Mouse (Mus musculus) induced T-regulatory cell, adult 2 months (primary cell): ENCODE data around the gene BC048403.

ENCODE experiments used
- DNase-seq: peaks from one replicate; pipeline ENCODE4 v3.0.0-alpha.2; 2012; ENCODE audit warnings: low read depth

The BC048403 gene

DNA sequence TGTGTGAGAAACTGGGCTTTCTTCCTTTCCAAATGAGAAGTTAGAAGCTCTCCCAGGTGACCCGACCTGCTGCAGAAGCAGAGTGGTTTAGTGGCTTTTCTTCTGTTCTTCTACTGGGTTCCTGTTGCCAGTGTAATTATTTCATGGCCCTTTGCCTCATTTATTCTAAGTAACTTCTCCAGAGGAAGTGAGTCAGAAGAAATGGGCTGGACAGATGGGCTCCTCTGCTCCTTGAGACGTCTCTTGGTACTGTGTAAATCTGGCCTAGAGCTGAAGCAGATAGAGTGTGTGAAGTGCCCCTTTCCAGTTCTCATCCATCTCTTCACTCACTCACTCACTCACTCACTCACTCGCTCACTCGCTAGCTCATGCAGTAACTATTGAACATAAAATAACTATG is 16.9 kb downstream of the BC048403 start:
- no peak for DNase-seq

DNA sequence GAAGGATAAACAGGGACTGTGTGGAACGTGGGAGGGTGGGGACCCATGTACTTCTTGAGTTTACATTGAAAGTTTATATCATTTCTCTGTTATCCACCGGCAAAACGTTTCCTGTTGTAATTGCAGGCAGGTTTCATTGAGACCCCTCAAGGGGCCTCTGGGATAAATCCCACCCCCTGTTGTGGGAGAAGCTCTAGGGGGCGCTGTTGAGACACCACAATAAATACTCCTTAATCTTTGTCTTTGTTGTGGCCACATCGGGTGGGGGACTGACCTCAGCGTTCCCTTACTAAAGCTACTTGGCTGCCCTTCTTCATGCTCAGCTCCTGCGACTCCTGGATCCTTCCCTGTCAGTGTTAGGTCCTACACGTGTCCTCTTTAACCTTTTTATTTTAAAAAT is 19.4 kb downstream of the BC048403 start:
- peak; percentile 22 for DNase-seq

DNA sequence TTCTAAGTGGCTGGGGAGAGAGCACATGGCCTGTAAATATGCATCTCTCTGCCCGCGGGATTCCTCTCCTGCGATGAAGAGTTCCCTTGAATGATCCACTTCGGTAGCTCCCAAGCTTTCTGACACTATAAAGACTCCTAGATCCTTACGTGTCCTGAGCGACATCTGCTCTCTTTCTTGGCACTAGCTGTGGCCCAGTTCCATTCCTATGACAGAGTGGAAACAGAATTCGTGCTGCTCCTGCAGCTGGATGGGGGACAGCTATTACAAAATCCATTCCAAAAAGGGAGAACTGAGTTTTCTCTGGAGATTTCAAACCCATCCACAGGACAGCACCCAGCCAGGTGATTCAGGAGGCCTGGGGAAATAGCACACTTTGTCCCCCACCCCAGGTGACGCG is 22.4 kb downstream of the BC048403 start:
- no peak for DNase-seq

DNA sequence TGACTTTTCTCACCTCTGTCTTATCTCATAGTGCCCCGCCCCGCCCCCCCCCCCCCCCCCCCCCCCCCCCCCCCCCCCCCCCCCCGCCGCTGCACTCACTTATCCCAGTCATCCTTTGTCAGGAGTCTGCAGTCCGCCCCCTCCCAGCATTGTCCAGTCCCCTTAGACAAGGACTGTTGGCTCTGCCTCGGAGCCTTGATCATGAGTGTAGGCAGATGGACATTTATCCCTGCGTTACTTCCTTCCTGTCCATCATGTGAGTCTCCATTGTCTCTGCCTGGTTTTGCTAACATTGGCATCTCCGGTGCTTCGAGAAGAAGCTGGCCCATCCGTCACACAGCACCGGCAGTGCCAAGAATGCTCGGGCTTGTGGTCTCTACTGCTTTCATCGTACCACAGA is 23.5 kb downstream of the BC048403 start:
- DNase-seq: no peak

DNA sequence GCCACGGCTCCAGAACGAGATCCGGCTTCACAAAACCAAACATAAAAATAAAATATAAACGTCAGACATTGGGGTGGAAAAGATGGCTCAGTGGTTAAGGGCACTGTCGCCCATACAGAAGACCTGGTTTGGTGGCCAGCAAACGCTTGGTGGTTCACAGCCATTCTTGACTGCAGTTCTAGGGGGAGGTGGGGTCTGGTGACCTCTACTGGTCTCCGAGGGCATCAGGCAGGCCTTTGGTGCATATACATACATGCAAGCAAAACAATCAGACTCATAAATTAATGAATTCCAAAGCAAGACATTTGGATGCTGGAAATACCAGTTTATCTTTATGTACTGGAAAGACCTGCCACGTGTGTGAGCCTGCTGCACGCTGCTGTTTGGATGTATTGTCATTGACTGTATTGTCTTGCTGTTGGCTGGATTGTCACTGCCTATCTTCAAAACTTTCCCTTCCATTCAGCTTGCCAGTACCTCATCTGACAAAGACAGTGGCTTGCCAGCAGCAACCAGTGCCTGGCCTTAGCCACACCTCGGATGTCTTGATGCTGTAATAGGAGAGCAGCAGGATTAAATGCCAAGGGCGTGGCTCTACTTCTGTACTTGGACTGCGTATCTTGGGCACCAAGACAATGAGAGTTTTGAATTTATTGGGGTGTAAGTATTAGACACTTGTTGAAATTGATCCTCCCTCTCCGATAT is 24.9 kb downstream of the BC048403 start:
- no peak for DNase-seq

DNA sequence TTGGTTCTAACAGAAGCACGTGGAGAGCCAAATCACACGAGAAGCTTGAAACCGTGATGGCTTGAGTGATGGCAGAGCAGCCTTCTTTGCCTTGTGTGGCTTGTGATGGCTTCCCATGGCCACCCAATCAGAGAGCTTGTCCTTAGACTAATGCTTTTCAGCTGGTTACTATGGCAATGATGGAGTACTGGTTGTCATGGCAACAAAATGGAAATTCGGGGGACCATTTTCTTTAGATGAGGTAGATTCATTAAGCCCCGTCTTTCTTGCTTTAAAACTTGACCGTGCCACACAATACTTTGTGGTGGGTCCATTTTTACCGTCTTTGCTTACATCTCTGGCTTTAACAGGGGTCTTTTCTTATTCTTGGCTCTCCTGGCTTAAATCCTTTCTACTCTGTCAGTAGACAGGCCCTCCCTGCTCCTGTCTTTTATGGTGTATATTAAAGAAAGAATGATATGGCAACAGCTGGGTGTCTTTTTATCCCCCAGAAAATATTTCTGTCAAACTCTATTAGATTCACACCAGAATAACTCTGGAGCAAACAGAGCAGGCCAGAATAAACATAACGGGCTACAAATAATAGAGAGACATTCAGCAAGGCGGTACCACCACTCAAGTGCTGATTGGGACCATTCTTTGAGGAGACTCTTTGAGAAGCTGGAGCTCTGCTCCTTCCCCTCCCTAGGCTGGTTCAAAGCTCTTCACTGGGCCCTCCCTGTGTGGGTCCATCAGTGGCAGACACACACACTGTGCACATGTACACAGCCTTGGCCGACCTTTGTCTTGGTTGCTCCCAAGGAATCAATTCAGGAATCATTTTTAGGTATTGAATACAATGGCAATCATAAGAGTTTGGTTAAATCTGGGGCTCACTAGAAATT is 25.7 kb downstream of the BC048403 start:
- no peak for DNase-seq

DNA sequence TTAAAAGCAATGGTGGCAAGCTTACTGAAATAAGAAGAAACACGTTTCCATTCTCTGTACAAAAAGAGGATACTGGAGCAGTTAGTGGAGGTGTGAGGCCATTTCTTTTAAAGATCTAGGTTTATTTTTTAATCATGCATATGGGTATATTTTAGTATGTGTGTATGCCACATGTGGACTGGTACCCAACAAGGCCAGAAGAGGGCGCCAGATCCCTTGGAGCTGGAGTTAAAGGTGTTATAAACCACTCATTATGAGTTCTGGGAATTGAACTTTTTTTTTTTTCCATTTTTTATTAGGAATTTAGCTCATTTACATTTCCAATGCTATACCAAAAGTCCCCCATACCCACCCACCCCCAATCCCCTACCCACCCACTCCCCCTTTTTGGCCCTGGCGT is 27.6 kb downstream of the BC048403 start:
- DNase-seq: peak; percentile 44

DNA sequence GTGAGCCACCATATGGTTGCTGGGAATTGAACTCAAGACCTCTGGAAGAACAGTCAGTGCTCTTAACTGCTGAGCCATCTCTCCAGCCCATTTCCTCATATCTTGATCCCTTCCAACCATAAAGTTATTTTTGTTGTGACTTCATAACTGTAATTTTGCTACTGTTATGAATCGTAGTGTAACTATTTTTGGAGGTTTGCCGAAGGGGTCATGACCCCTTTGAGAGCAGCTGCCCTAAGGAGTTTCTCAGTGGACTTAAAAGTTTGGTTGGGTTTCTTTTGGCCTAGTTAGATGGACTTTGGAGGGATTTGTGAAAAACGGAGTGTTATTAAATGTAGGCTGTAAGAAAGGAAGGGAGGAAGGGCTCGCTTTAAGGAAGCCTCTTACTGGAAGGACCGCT is 30.0 kb downstream of the BC048403 start:
- DNase-seq: no peak

DNA sequence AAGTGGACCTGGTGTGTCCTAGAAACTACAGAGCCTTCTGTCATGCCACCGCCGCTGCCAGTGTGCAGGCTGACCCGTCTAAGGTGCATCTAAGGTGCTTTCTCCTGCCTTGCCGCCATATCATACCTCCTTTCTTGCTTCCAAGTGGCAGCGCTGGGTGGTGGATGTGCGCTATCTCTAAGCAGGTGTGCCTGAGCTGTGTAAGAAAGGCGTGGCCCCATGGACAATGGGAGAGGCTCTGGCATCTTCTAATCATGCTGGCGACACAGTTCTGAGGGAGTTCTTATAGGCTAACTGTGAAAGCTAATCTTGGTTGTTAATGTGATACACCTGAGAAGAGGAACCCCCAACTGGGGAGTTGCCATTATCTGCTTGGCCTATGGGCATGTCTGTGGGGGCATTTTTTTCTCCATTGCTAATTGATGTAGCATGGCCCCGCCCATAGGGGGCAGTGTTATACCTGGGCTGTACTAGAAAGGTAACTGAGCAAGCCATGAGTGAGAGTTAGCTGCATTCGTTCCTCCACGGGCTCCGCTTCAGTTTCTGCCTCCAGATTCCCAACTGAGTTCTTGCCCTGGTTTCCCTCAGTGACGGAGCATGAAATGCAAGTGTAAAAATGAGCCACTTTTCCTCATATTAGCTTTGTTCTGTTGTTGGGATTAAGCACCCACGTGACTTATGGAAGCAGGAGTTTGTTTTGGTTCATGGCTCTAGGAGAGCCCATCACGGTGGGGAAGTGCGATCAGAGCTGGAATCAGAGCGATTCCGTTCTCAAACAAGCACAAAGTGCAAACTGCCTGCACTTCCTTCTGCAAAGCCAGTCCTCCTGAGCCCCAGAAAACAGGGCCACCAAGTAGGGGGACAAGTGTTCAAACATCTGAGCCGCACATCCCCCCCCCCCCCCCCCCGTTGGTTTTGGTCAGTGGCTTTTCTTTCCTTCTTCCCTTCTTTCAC is 31.2 kb downstream of the BC048403 start:
- DNase-seq: peak; percentile 50

DNA sequence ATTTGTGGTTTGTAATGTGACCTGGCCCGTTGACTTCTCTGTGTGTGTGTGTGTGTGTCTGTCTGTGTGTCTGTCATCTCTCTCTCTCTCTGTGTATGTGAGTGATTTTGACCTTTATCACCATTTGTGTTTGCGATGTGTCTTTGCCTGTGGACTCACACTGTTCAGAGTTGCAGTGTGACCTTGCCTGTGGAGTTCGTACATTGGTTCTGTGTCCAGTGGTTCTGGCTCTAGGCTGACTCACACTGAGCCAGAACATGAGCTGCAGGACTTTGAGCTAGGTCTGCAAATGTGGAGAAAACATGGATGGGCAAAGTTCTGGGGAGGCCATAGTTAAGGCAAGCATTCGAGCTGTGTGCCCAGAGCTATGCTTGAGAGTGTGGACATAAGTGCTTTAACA is 34.1 kb downstream of the BC048403 start:
- DNase-seq: no peak

DNA sequence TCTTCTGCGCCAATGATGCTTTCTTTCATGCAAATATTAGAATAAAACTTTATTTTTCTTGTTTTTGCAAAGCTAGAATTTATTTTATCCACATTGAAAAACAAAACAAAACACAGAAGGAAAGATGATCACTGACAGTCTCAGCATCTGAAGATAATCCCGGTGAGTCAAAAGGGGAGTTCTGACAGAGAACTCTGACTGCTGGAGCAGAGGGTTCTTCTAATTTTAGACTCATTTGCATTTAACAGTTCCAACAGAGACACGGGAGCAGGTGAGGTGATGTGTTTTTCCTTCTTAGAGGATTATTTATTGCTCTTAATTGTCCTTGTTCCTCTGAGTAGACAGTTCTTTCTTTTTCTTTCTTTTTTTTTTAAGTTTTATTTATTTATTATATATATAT is 36.3 kb downstream of the BC048403 start:
- no peak for DNase-seq

DNA sequence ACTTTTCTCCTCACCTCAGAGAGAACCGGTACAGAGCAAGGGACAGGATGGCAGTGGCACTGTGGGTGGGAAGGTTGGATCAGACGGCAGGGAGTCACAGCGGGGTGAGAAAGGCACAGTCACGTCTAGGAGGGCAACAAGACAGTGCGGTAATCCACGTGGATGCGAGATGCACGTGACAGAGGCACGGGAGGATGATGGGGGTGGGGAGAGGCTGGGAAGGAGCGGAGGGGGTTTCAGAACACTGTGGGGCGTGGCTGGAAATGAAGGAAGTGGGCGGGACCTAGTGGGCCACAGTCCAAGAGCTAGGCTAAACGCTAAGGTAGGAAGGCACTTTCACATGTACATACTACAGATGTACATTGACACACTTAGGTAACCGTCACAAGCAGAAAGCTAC is 41.4 kb downstream of the BC048403 start:
- DNase-seq: peak; percentile 27

DNA sequence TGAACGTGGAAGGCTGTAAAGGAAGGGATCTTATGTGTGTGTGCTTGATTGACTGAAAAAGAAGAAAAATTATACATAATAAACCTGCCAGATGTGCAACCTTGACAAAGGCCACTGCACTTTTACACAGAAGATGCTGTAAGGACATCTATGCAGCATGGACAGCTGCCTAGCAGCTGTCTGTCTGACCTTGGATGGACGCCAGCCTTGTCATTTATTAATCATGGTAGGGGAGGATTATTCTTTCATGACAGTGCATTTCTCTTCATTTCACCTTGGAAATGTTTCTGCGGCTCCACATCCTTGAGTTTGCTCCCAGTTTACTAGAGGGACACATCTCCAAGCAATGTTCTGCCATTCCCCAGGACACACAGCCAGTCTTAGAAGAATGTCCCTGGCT is 48.8 kb downstream of the BC048403 start:
- no peak for DNase-seq

DNA sequence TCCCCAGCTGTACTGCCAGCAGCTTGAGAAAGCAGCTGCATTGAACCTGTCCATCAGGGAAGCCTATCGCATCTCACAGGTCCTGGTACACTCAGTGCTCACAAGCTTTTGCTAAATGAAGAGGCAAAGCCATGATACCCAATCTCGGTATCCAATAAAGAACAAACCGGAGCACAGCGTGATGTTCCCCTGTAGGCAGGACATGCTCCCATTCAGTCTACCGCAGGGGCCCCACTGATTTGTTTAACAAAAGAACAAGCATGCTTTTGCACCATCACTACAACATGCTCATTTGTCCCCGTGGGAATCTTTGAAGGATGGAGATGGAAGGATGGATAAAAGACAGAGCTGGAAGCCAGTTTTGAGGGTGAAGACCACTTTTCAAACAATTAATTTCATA is 50.3 kb downstream of the BC048403 start:
- no peak for DNase-seq

DNA sequence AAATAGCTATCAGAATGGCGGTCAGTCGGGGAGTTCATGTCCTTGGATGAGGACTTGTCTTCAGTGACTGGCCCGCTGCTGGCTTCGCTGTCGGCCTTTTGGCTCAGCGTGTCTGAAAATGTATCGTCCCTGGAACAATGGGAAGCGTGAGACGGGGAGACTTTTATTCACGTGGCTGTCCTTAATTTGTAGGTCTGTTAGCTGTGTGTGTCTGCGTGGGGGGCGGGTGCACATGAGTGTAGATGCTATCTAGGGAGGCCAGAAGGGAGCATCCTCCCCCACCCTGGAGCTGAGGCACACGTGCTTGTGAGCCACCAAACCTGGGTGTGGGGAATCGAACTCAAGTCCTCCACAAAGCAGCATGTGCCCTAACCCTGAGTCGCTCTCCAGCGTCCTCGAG is 52.9 kb downstream of the BC048403 start:
- DNase-seq: no peak

DNA sequence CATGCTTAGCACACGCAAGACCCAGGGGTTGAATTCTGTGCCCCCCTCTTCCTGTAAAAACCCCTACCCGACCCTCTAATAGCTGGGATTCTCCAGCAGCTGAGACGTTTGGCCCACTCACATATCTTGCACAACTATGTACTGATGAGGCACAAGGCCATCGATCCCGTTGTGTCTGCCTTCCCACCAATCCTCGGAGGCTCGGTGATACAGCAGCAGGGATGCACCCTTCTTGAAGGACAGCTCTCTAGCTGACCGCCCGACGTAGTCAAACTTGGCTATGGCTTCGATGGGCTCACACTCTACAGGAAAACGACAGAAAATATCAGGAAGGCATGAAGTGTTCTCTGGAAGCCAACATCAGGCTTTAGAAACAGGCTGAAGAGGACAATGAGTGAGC is 54.7 kb downstream of the BC048403 start:
- no peak for DNase-seq

DNA sequence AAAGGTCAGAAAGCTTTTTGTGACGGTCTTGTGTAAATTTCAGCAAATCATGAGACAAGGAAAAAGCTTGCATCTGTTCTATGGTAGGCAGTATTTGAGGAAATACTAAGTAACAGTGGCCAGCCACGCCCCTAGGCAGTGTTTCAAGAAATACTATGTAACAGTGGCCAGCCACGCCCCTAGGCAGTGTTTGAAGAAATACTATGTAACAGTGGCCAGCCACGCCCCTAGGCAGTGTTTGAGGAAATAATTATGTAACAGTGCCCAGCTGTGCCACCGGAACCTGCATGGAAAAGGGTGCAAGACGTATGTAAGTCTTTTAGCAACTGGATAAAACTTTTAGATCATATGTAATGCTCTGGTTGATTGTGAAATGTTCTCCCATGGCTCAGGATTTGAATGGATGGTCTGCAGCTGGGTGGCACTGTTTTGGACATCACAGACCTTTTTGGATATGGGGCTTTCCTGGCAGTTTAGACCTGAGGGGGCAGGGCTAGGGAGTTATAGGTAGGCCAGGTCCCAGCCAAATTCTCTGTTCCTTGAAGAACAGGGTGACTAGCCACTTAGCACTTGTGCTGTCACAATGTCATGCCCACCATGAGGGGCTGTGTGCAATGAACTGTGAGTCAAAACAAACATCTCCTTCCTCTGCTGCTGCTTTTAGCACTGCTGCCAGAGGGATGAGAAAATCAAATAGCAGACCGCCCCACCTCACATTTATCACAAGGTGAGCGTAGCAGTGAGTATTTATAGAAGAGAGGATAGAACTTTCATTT is 56.5 kb downstream of the BC048403 start:
- DNase-seq: peak; percentile 37

DNA sequence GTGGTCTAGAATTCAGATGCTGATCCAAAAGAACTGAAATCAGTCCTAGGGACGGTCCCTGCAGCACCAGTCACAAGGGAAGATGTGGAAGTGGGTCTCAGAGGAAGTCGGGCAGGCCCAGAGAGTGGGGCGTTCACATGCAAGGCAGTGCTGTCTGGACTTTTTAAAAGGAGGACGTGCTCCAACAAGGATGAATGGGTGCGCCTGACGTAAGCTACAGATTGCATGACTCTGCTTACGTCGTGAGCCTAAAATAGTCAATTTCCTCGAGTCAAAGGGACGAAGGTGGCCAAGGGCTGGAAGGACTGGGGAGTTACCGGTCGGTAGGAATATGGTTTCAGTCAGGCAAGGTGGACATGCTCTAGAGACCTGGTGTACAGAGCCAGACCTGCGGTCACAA is 60.3 kb downstream of the BC048403 start:
- DNase-seq: no peak
